Mouse (Mus musculus) liver, postnatal 0 days (tissue): ENCODE data around the gene Synpr.

ENCODE experiments used
- CTCF ChIP-seq: sonication (generic); IDR thresholded peaks from 2 replicates; pipeline ENCODE4 v1.5.1; 2016; ENCODE audit warnings: antibody characterized with exemption, low read depth
- EP300 ChIP-seq: IDR thresholded peaks from 2 replicates; pipeline ENCODE4 v1.6.1; 2016; ENCODE audit warnings: antibody characterized with exemption, low read depth, mild to moderate bottlenecking

DNA sequence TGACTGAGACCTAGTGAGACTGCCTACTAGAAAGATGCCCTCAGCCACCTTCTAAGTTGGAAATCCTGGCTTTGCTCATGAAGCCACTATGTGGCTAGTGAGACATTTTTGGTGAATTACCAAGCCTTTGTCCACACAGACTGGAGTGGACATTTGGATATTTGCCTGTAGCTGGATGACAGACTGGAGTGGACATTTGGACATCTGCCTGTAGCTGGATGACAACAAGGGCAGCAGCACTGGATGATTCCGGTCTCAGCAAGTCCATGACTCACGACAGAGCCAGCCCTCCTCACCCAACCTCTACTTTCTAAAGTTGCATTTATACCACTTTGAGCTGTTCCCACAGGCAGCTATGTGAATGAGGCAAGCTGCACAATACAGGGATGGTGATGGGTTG, 73.5 kb downstream of the Synpr start:
- TF ChIP-seq CTCF (no peak), EP300 (no peak)
